Mouse (Mus musculus) kidney, postnatal 0 days (tissue): Measurements from ENCODE around the gene Dpt. TPM values are rescaled to one million over a fixed set of nuclear protein-coding genes. Genes with fewer than 3 reads are reported as not detected.

ENCODE experiments used
- ATAC-seq: fragments of 200-750 bp; cut with Nextera tagmentation; replicated peaks from 2 replicates; pipeline ENCODE4 v1.8.0; 2017; ENCODE audit warnings: low read depth, moderate number of reproducible peaks, moderate TSS enrichment, moderate library complexity; ENCODE audit not compliant: low FRiP score
- DNase-seq: peaks from one replicate; pipeline ENCODE4 v3.0.0-alpha.2; 2016; ENCODE audit warnings: low spot score
- H3K27ac ChIP-seq: fragments of 300-500 bp; sonication (generic); 2 replicates; pipeline ENCODE4 v1.5.1; 2014; ENCODE audit warnings: mild to moderate bottlenecking
- H3K27me3 ChIP-seq: fragments of 300-500 bp; sonication (generic); 2 replicates; pipeline ENCODE4 v1.6.1; 2014; ENCODE audit warnings: low read length, mixed read lengths; ENCODE audit not compliant: insufficient read depth
- H3K36me3 ChIP-seq: fragments of 300-500 bp; sonication (generic); 2 replicates; pipeline ENCODE4 v1.6.1; 2014; ENCODE audit warnings: low read length, mixed read lengths; ENCODE audit not compliant: insufficient read depth
- H3K4me1 ChIP-seq: fragments of 300-500 bp; sonication (generic); replicated peaks from 2 replicates; pipeline ENCODE4 v1.6.1; 2014; ENCODE audit warnings: antibody characterized with exemption, low read length, mixed read lengths; ENCODE audit not compliant: insufficient read depth
- H3K4me2 ChIP-seq: fragments of 300-500 bp; sonication (generic); 2 replicates; pipeline ENCODE4 v1.6.1; 2014; ENCODE audit warnings: mild to moderate bottlenecking, low read length, moderate library complexity, mixed read lengths
- H3K4me3 ChIP-seq: fragments of 300-500 bp; sonication (generic); replicated peaks from 2 replicates; pipeline ENCODE4 v1.5.1; 2014; ENCODE audit warnings: low read depth, low read length
- H3K9ac ChIP-seq: fragments of 300-500 bp; sonication (generic); 2 replicates; pipeline ENCODE4 v1.6.1; 2014; ENCODE audit warnings: low read depth, low read length
- H3K9me3 ChIP-seq: fragments of 300-500 bp; sonication (generic); replicated peaks from 2 replicates; pipeline ENCODE4 v1.6.1; 2016; ENCODE audit warnings: low read length, inconsistent platforms, mixed read lengths
- CTCF ChIP-seq: IDR thresholded peaks from 2 replicates; pipeline ENCODE4 v1.5.1; 2016; ENCODE audit warnings: antibody characterized with exemption, low read depth, mild to moderate bottlenecking, moderate library complexity
- WGBS: fragments of 180-500 bp; shearing (Covaris S2); extraction: QIAGEN DNeasy Blood & Tissue Kit; methylation state at CpG from one replicate; pipeline ENCODE4 v1.1.7; 2014; 5-methylcytosine and 5-hydroxymethylcytosine counted together
- polyA plus RNA-seq: library from polyadenylated mRNA; unstranded; fragments of >200 nt; fragmentation: Nextera tagmentation; extraction: Ambion mirVana; gene quantifications from 2 replicates; pipeline ENCODE4 v1.2.1, GENCODE M21; 2015

Dpt gene
- polyA plus RNA-seq, result 2.3 and 3.5 TPM in 2 replicates

DNA sequence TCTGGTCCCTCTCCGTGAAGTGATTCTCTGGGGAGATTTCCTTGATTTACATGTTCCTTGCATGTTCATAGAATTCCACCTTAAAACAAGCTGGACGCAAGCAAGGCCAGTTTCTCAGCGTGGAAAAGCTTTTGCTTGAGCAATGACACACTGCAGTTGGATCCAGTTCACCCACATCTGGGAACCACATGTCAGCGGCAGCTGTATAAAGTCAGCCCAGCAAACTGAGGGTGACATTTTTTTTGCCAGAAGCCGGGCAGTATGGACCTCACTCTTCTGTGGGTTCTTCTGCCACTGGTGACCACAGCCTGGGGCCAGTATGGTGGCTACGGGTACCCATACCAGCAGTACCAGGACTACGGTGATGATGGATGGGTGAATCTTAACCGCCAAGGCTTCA is at the start of gene Dpt:
Gene Dpt (plus strand): TSS at position 174 of the 400 bp plus-strand sequence.
- no peak for ATAC-seq

DNA sequence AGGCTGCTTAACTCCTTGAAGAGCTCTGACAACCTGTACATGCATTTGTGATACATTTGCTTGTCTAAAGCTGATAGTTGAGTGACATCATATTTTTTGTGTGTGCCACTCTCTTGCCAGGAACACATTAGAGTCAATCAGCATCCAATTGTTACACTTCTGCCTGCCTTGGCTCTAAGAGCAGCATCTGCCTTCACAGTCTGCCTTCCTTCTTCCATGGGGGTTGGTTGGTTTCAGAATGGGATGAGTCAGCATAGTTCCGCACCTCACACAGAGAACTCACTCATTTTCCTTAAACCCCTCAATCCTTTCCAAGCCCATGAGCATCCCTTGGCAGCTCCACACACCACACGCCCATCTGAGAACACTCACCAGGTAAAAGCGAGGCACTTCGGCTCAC is 42.7 kb upstream of the Dpt start:
- no peak overlapping the region for H3K9ac ChIP-seq
- H3K9me3 ChIP-seq, result no peaks in the 10 kb centered on the region
- no peak overlapping the region for H3K4me2 ChIP-seq
- H3K4me1 ChIP-seq, result no peaks in the 10 kb centered on the region
- no peaks in the 10 kb centered on the region for H3K27me3 ChIP-seq
- H3K4me3 ChIP-seq, result no peak overlapping the region
- H3K36me3 ChIP-seq, result no peaks in the 10 kb centered on the region
- DNase-seq, result no peak
- TF ChIP-seq CTCF, result no peak
- H3K27ac ChIP-seq, result no peak overlapping the region
- WGBS, result 97% methylated on average over 4 of the region's 4 CpGs
- no peak for ATAC-seq

More for the DNA sequence above, at the start of gene Dpt:
- Histone ChIP-seq H3K9me3 (no peaks in the 10 kb centered on the region), H3K4me1 (no peaks in the 10 kb centered on the region), H3K9ac (no peak within 1 kb of the TSS), H3K4me2 (no peak within 1 kb of the TSS), H3K4me3 (no peak within 1 kb of the TSS), H3K27ac (no peak within 1 kb of the TSS), H3K27me3 (no peaks in the 10 kb centered on the region), H3K36me3 (no peaks in the 10 kb centered on the region)
- peak; percentile 20 for DNase-seq
- 78% methylated on average over 8 of the region's 8 CpGs for WGBS
- no peak for TF ChIP-seq CTCF

DNA sequence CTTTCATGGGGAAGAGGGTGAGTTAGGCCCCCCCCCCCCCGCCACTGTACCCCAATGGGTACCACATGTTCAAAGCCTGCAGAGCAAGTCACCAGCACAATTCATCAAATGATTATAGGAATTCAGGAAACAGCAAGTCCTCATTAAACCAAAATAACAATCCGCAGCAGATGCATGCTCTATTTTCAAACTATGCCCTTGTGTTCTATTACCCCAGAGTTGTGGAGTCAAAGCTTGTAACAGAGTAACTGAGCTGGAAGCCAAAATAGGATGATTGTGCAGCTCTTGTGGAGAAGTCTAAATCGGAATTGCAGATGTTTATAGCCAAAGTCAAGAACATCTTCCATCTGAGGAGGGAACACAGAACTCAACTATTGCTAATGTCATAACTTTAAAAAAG is 40.8 kb upstream of the Dpt start:
- H3K9me3 ChIP-seq, result no peaks in the 10 kb centered on the region
- no peak for ATAC-seq

DNA sequence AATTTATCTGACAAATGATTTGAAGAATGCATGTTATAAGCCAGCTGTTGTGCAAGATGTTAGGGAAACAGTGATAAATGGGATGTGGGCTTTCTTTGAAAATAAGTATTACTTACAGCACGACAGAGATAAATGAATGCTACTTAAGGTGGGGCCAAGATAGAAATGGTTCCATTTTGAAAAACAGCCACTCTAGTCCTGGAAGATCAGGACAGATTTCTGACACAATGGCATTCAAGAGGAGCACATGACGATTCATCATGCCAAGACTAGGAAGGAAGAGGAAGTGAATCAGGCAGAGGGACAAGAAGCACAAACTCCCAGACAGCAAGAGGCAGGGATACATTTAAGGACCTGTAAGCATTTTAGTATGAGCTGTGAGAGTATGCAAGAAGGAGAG is 39.5 kb upstream of the Dpt start:
- no peak for DNase-seq
- WGBS, result 57% methylated on average over 2 of the region's 2 CpGs
- no peak overlapping the region for H3K4me3 ChIP-seq

More for the DNA sequence above, 40.8 kb upstream of the Dpt start:
- no peak for DNase-seq
- Histone ChIP-seq H3K9ac (no peak overlapping the region), H3K27ac (no peak overlapping the region), H3K4me1 (no peaks in the 10 kb centered on the region), H3K36me3 (no peaks in the 10 kb centered on the region), H3K4me2 (no peak overlapping the region), H3K4me3 (no peak overlapping the region), H3K27me3 (no peaks in the 10 kb centered on the region)
- TF ChIP-seq CTCF, result no peak
- 76% methylated on average over 3 of the region's 3 CpGs for WGBS

DNA sequence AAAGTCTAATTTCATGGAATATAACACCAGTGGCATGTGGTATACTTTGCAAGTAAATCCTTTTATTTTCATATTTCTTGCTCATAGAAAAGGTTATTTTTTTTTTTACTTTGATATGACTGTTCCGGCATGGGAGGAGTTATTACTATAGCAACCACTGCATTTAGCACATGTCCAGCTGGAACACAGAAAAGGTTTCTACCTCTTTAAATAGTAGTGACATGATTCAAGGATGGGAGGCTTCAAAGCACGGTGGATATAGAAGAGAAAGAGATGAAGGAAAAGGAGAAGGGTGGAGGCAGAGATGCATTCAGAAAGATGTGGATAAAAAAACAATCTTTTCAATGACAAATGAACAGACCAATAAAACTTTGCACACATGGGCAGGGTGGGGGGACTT is 38.0 kb upstream of the Dpt start:
- ATAC-seq, result no peak
- Histone ChIP-seq H3K9me3 (no peaks in the 10 kb centered on the region), H3K27ac (no peak overlapping the region), H3K4me2 (no peak overlapping the region), H3K4me3 (no peak overlapping the region), H3K36me3 (no peaks in the 10 kb centered on the region), H3K9ac (no peak overlapping the region), H3K4me1 (no peaks in the 10 kb centered on the region), H3K27me3 (no peaks in the 10 kb centered on the region)
- TF ChIP-seq CTCF, result no peak
- no peak for DNase-seq
- 66% methylated on average over 2 of the region's 2 CpGs for WGBS

More for the DNA sequence above, 39.5 kb upstream of the Dpt start:
- H3K27me3 ChIP-seq, result no peaks in the 10 kb centered on the region
- H3K27ac ChIP-seq, result no peak overlapping the region
- ATAC-seq, result no peak
- no peaks in the 10 kb centered on the region for H3K9me3 ChIP-seq
- no peak overlapping the region for H3K4me2 ChIP-seq
- no peaks in the 10 kb centered on the region for H3K36me3 ChIP-seq
- no peak overlapping the region for H3K9ac ChIP-seq
- no peaks in the 10 kb centered on the region for H3K4me1 ChIP-seq
- TF ChIP-seq CTCF, result no peak

DNA sequence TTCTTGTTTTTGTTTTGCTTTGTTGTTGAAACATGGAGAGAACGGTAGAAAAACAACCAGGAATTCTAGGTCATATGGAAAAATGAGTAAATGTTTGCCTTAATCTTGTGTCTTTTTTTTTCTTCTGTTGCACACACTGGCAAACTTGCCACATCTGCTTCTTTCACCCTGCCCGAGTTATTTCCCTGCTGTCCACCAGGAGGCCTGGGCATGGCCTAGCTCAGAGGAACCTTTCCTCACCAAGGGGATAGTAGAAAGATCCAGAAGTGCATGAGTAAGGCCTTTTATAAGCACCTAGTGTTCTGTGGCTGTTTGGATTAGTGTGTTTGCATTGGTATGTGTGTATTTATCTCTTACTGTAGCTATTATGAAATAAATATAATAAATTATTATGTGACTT is 34.2 kb upstream of the Dpt start:
- no peak overlapping the region for H3K9ac ChIP-seq
- 62% methylated on average over 2 of the region's 2 CpGs for WGBS
- no peaks in the 10 kb centered on the region for H3K9me3 ChIP-seq
- DNase-seq, result peak; percentile 37
- no peaks in the 10 kb centered on the region for H3K27me3 ChIP-seq
- no peaks in the 10 kb centered on the region for H3K36me3 ChIP-seq
- peak; percentile 74 for TF ChIP-seq CTCF
- H3K4me3 ChIP-seq, result no peak overlapping the region
- H3K4me1 ChIP-seq, result no peaks in the 10 kb centered on the region
- no peak overlapping the region for H3K27ac ChIP-seq
- no peak overlapping the region for H3K4me2 ChIP-seq
- ATAC-seq, result 0 out of 2 replicates have a peak, but pooled peaks have one; percentile 40

DNA sequence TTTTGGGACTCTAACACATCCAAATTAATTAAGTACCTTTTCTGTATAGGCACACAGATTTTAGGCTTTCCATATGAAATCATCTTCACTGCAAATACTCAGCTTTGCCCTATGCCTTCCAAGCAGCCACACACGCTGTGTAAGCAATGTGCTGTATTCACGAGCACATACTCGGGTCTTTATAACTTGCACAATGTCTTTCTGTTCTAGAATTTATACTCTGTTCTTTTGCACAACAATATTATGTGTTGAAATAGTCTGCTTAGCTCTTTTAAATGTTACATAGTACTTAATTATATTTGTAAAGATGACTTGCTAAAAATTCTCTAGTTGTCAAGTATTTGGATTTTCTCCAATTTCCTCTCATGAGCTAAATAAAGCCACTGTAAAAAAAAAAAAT is 29.8 kb upstream of the Dpt start:
- no peaks in the 10 kb centered on the region for H3K9me3 ChIP-seq
- H3K9ac ChIP-seq, result no peak overlapping the region
- no peak overlapping the region for H3K4me3 ChIP-seq
- H3K36me3 ChIP-seq, result no peaks in the 10 kb centered on the region
- H3K27ac ChIP-seq, result no peak overlapping the region
- no peak overlapping the region for H3K4me2 ChIP-seq
- DNase-seq (no peak), ATAC-seq (no peak)
- 83% methylated on average over 3 of the region's 3 CpGs for WGBS
- TF ChIP-seq CTCF, result no peak
- H3K27me3 ChIP-seq, result no peaks in the 10 kb centered on the region
- H3K4me1 ChIP-seq, result no peaks in the 10 kb centered on the region
